Mouse (Mus musculus) left cerebral cortex, adult 11 months (tissue): ENCODE results near the gene Mettl1.

Experiments used
- DNase-seq: peaks from one replicate; pipeline ENCODE4 v3.0.0; 2022; ENCODE audit warnings: low spot score

Gene Mettl1

DNA sequence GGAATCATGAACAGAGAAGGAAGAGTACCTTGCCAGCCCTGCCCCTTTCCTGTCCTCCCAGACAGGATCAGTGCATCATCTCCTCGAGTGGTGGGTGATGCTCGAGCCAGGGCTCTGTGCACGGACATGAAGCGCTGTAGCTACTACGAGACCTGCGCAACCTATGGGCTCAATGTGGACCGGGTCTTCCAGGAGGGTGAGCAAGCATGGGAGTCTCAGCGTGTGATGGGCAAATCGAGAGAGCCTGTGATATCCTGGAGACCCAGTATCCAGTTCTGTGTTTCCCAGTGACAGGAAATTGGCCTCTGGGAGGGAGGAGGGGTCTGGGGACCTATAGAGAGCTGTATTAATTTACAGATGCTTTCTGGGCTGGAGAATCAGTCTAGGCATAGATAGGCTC, 43.8 kb downstream of the Mettl1 start:
- no peak for DNase-seq

DNA sequence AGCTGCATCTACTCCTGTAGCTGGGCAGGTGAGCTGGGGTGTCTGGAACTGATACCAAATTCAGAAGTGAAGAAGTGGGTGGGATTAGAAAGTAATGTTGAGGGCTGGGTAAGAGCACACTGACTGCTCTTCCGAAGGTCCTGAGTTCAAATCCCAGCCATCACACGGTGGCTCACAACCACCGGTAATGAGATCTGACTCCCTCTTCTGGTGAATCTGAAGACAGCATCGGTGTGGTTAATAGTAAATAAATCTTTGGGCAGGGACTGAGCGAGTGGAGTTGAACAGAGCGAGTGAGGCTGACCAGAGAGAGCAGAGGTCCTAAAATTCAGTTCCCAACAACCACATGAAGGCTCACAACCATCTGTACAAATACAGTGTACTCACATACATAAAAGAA, 44.4 kb downstream of the Mettl1 start:
- DNase-seq: no peak

DNA sequence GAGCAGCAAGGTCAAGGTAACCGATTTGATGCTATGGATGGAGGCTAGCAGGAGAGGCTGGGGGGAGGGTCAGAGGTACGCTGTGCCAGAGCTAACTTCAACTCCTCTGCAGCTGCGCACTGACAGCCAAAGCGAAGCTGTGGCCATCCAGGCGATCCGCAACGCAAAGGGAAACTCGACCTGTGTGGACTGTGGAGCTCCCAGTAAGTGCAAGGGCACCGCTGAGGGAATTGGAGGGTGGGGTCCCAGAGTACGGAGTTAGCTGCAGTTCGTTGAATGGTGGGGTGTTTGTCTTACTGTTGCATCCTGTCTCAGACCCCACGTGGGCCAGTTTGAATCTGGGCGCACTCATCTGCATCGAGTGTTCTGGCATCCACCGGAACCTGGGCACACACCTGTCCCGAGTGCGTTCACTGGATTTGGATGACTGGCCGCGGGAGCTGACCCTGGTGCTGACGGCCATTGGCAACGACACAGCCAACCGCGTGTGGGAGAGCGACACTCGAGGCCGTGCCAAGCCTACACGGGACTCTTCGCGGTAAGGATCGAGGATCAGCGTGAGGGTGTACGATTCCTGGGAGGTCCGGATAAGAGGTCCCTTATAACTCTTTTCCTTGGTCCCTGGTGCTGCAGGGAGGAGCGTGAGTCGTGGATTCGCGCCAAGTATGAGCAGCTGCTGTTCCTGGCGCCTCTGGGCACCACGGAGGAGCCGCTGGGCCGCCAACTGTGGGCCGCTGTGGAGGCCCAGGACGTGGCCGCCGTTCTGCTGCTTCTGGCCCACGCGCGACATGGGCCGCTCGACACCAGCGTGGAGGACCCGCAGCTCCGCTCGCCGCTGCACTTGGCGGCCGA, 49.6 kb downstream of the Mettl1 start:
- no peak for DNase-seq

DNA sequence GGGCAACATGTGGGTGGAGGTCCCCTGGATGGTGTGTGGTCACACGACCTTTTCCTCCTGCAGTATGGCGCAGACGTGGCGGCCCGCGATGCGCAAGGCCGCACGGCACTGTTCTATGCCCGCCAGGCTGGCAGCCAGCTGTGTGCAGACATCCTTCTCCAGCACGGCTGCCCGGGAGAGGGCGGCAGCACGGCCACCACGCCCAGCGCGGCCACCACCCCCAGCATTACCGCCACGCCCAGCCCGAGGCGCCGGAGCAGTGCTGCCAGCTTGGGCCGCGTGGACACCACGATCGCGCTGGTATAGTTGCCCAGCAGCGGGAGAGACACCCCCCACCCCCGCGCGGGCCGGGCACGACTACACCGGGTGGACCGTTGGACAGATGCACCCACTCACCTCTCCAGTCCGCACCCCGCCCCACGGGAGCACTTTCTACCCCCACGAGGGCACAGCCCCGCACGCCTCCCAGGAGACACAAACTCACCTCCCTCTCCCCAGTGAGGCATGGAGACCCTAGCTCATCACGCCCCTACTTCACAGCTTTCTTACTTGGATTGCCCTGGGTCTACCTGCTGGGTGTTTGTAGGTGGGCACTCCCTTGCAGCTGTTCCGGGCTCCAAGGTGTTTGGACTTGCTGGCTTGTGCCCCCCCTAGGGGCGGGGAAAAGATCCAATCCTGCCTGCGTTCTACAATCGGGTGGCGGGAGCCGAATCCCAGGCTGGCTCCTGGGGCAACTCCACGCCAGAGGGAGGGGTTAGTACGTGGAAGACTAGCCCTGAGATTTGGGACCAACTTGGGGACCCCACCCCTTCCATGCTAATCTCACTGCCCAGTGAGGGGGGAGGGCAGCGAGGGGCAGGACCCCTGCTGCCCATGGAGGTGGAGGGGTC, 50.5 kb downstream of the Mettl1 start:
- DNase-seq: no peak

DNA sequence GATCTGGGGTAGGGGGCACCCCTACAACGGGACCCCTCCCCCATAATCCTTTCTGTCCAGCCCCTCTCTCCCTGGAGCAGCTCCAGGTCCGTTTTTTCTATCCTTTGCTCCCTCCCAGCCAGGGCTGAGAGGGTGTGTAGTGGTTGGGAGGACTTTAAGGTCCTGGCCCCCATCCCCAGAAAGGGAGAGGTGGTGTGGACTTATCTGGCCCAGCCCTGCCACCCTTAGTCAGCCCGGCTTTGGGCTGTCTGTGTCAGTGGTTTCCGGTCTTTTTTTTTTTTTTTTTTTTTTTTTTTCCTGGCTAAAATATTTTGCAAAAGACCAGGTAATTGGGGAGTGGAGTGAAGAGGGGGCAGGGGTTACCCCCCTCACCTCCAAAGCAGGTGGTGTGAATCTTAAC, 51.5 kb downstream of the Mettl1 start:
- no peak for DNase-seq

DNA sequence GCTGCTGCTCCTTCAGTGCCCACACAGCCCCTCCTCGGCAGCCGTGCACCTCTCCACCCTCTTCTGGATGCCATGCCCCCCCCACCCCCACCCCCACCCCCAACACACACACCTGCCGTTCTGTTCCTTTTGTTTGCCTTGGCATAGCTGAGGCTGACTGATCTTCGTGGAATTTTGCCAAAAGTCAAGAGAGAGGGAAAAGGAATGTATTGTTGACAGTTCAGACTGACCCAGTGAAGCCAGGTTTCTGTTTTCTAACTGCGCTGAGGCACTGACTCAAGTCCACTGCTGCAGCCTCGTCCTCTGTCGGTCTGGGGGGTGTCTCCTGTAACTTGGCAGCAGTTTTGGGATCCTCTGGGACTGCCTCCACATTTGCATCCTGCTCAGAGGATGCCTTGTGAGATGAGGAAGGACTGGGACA, 53.2 kb downstream of the Mettl1 start:
- DNase-seq: no peak
